Mouse (Mus musculus) embryonic facial prominence, embryonic 11.5 days (tissue): ENCODE measurements around the gene Ptprg. TPM values are rescaled to one million over a fixed set of nuclear protein-coding genes. Genes with fewer than 3 reads are reported as not detected.

Experiments
- ATAC-seq: fragments of 200-750 bp; cut with Nextera tagmentation; replicated peaks from 2 replicates; pipeline ENCODE4 v1.8.0; 2017; ENCODE audit warnings: low read depth; ENCODE audit not compliant: insufficient number of reproducible peaks, low FRiP score, low TSS enrichment
- DNase-seq: peaks from one replicate; pipeline ENCODE4 v3.0.0-alpha.2; 2015; ENCODE audit warnings: low spot score
- H3K27ac ChIP-seq: fragments of 300-500 bp; sonication (generic); replicated peaks from 2 replicates; pipeline ENCODE4 v1.5.1; 2014; ENCODE audit warnings: mild to moderate bottlenecking, low read depth, low read length, control low read depth
- H3K27me3 ChIP-seq: fragments of 300-500 bp; sonication (generic); 2 replicates; pipeline ENCODE4 v1.6.1; 2014; ENCODE audit warnings: mild to moderate bottlenecking, low read length, moderate library complexity, mixed read lengths; ENCODE audit not compliant: control insufficient read depth, insufficient read depth
- H3K36me3 ChIP-seq: fragments of 300-500 bp; sonication (generic); replicated peaks from 2 replicates; pipeline ENCODE4 v1.6.1; 2014; ENCODE audit warnings: low read depth, mild to moderate bottlenecking, low read length, moderate library complexity, mixed read lengths; ENCODE audit not compliant: control insufficient read depth, insufficient read depth
- H3K4me1 ChIP-seq: fragments of 300-500 bp; sonication (generic); 2 replicates; pipeline ENCODE4 v1.6.1; 2014; ENCODE audit warnings: low read length, mixed read lengths; ENCODE audit not compliant: control insufficient read depth, insufficient read depth
- H3K4me2 ChIP-seq: fragments of 300-500 bp; sonication (generic); 2 replicates; pipeline ENCODE4 v1.6.1; 2014; ENCODE audit warnings: low read depth, mild to moderate bottlenecking, control low read depth, low read length, moderate library complexity
- H3K4me3 ChIP-seq: fragments of 300-500 bp; sonication (generic); 2 replicates; pipeline ENCODE4 v1.5.1; 2014; ENCODE audit warnings: low read depth, low read length, control low read depth
- H3K9ac ChIP-seq: fragments of 300-500 bp; sonication (generic); replicated peaks from 2 replicates; pipeline ENCODE4 v1.6.1; 2014; ENCODE audit warnings: mild to moderate bottlenecking, control low read depth, low read length
- H3K9me3 ChIP-seq: fragments of 300-500 bp; sonication (generic); replicated peaks from 2 replicates; pipeline ENCODE4 v1.6.1; 2016; ENCODE audit warnings: mild to moderate bottlenecking, low read length, inconsistent platforms, mixed read lengths; ENCODE audit not compliant: control insufficient read depth
- WGBS: fragments of 180-500 bp; shearing (Covaris S2); extraction: QIAGEN DNeasy Blood & Tissue Kit; methylation state at CpG from one replicate; pipeline ENCODE4 v1.1.7; 2014; 5-methylcytosine and 5-hydroxymethylcytosine counted together
- polyA plus RNA-seq: library from polyadenylated mRNA; unstranded; fragments of >200 nt; fragmentation: Nextera tagmentation; extraction: Ambion mirVana; gene quantifications from 2 replicates; pipeline ENCODE4 v1.2.1, GENCODE M21; 2014

Ptprg gene
- polyA plus RNA-seq, 1 experiment from 2014 or later = 28.7 TPM

DNA sequence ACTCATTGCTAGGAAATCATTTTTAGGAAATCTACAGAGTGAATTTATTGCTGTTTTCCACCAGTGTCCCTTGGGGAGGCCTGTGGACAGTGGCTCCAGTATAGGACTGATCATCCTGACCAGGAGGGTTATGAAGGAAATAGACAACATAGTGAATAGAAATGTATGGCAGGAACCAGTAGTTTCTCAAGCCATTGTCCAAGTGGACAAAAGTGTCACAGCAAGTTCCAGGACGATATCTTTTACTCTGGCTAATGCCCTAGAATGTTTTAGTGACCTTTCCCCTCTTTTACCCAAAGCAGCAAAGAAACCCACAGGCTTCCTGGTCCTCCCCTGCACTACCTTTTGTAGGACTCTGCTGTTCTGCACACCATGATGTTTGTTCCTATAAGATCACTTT, 511.7 kb downstream of the Ptprg start:
- Histone ChIP-seq H3K9ac (no peak overlapping the region), H3K36me3 (no peaks in the 10 kb centered on the region), H3K4me2 (no peak overlapping the region), H3K27me3 (no peaks in the 10 kb centered on the region), H3K4me1 (no peaks in the 10 kb centered on the region), H3K4me3 (no peak overlapping the region), H3K27ac (no peak overlapping the region), H3K9me3 (no peaks in the 10 kb centered on the region)
- 72% methylated on average over 1 of the region's 1 CpGs for WGBS
- DNase-seq = no peak
- ATAC-seq = no peak

DNA sequence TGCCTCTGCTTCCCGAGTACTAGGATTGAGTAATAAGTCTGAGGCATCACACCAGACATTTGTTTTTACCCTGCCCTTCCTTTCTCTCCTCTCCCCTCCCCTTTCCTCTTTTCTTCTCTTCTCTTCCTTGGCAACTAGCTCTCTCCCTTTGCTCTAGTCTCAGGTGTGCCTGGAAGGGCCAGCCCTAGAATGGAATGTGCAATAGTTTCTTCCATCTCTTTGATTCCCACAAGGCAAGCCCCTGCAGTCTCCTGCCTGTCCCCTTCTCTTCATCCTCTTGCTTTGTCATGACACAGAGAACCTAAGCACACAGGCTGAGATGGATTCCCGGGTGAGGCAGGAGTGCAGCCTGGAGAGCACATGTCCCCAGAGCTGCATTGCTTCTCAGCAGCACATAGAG, 512.4 kb downstream of the Ptprg start:
- WGBS = 75% methylated on average over 2 of the region's 2 CpGs
- no peak overlapping the region for H3K9ac ChIP-seq
- ATAC-seq (no peak), DNase-seq (no peak)
- H3K9me3 ChIP-seq = no peaks in the 10 kb centered on the region
- H3K4me3 ChIP-seq = no peak overlapping the region
- no peak overlapping the region for H3K4me2 ChIP-seq
- no peaks in the 10 kb centered on the region for H3K4me1 ChIP-seq
- H3K27ac ChIP-seq = no peak overlapping the region
- H3K27me3 ChIP-seq = no peaks in the 10 kb centered on the region
- H3K36me3 ChIP-seq = no peaks in the 10 kb centered on the region

DNA sequence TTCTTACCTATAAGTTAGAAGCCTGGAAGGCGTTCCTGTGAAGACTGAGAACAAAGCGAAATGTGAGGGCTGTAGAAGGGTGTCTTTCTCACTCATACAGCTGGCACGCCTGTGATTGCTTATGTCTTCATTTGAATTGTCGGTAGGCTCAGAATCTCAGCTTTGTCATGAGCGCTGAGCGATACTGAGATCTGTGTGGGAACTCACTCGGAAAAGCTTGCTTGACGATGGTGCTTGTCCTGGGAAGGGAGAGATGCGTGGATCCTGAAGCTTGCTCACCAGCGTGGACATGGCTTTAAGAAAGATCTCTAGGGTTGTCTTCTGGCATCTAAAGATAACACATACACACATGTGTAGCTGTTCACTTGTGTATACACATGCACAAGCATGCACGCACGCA, 516.4 kb downstream of the Ptprg start:
- Histone ChIP-seq H3K4me1 (no peaks in the 10 kb centered on the region), H3K36me3 (no peaks in the 10 kb centered on the region), H3K27ac (no peak overlapping the region), H3K4me2 (no peak overlapping the region), H3K9me3 (no peaks in the 10 kb centered on the region), H3K4me3 (no peak overlapping the region), H3K9ac (no peak overlapping the region), H3K27me3 (no peaks in the 10 kb centered on the region)
- no peak for ATAC-seq
- 88% methylated on average over 12 of the region's 12 CpGs for WGBS
- DNase-seq = no peak

DNA sequence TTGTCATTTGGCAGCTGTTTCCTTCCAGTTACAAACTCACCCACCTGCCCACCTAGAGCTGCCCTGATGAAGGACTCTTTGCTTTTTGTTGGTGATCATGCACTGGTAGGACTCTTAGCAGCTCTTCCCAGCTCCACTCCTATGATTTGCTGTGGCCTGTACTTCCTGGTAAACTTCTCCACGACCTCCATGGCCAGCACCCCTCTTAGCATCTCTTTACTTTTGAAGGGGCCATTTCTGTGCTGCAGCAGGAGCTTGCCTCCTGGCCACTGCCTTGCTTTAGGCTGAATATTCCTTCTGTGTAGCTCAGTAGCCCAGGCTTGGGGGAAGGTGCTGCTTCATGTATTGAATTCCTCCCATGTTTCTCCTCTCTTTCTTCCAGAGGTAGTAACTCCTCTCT, 517.0 kb downstream of the Ptprg start:
- H3K36me3 ChIP-seq = no peaks in the 10 kb centered on the region
- DNase-seq (no peak), ATAC-seq (no peak)
- H3K9me3 ChIP-seq = no peaks in the 10 kb centered on the region
- no peak overlapping the region for H3K9ac ChIP-seq
- WGBS = 39% methylated on average over 1 of the region's 1 CpGs
- H3K27me3 ChIP-seq = no peaks in the 10 kb centered on the region
- no peak overlapping the region for H3K4me3 ChIP-seq
- H3K27ac ChIP-seq = no peak overlapping the region
- H3K4me1 ChIP-seq = no peaks in the 10 kb centered on the region
- H3K4me2 ChIP-seq = no peak overlapping the region

DNA sequence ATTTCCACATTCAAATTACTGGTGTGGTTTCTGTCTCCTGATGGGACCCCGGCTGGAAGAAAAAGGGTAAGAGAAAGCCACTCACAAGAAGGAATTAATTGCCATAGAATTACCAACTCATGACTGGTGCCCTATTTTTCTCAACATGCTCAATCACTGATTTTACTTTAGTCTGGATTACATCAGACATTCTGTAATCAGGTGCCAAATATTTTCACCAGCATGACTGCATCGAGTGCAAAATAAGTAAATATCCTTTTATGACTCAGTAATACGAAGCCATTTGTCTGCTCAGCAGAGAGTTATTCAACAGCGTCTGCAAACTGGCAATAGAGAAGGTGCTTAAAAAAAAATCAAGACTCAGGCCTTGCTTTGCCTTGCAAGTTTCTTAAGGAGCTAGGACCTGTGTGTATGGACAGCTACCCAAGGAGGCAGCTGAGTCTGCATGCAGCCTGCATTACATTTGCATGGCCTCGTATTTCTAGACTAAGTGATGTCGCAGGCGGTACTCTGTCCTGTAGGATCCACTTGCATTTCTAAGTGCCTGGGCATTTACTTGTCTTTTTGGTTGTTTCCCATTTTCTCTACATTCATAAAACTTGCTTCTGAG, 517.6 kb downstream of the Ptprg start:
- 76% methylated on average over 7 of the region's 7 CpGs for WGBS

DNA sequence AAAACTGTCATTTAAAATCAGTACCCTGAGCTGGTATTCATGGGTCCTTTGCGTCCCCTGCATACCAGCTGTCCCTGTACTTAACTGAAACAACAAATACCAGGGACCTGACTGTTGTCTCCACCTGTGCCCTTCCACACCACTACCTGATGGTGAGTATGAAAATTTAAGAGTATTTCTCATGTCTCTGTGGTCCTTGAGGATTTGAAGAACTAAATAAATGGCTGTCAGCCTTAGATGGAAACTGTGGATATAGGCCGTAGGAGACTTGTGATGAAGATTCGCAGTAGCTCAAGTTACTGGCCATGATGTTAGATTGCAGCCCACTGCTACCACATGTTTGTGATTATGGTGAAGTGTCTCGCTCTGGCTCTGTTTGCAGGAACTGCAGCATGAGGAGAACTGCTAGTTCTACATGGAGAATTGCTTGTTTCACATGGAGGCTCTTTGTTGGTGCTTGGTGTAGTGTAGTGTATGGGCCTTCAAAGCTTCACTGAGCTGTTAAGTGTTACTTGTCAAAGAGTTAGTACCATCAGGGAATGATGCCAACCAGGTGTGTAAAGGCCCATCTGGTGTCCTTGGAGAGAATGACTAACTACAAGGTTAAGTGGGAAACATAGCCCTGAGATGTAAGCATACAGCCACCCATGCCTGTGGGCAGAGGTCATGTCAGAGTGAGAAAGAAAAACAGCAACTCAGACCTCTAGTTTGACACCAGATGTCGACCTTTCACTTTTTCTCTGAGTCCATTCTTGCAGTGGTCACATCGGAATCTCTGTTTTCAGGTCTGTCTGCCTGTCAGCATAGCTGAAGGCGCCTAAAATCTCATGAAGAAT, 518.9 kb downstream of the Ptprg start:
- Histone ChIP-seq H3K9me3 (no peaks in the 10 kb centered on the region), H3K9ac (no peak overlapping the region), H3K27ac (no peak overlapping the region), H3K4me2 (no peak overlapping the region), H3K4me1 (no peaks in the 10 kb centered on the region), H3K36me3 (no peaks in the 10 kb centered on the region), H3K27me3 (no peaks in the 10 kb centered on the region), H3K4me3 (no peak overlapping the region)
- DNase-seq = peak; percentile 69
- no peak for ATAC-seq
- whole genome bisulfite sequencing = 34% methylated on average over 7 of the region's 7 CpGs

More for the DNA sequence above, 517.6 kb downstream of the Ptprg start:
- no peaks in the 10 kb centered on the region for H3K9me3 ChIP-seq
- H3K4me2 ChIP-seq = no peak overlapping the region
- no peaks in the 10 kb centered on the region for H3K4me1 ChIP-seq
- H3K27me3 ChIP-seq = no peaks in the 10 kb centered on the region
- H3K9ac ChIP-seq = no peak overlapping the region
- no peak overlapping the region for H3K27ac ChIP-seq
- ATAC-seq = no peak
- DNase-seq = no peak
- H3K4me3 ChIP-seq = no peak overlapping the region
- no peaks in the 10 kb centered on the region for H3K36me3 ChIP-seq

DNA sequence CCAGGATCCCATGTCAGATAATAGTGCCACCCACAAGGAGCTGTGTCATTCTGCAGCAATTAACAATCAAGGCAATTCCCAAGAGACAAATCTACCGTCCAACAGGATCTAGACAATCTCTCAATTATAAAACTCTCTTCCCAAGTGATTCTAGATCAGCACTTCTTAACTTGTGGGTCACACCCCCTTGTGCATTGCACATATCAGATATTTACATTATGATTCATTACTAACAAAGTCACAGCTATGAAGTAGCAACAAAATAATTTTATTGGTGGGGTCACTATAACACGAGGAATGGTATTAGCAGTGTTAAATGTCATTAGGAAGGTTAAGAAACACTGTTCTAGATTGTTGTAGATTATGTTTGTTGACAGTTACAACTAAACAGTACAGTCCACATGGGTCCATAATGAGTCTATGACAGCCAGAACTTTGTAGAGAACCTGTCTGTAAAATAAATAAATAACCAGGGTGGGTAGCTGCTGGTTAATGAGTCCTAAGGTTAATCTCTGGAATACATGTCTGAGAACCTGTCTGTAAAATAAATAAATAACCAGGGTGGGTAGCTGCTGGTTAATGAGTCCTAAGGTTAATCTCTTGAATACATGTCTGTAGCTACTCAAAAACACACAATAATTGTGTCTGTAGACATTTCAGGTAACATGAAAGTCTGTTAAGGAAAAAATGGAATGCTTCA, 520.2 kb downstream of the Ptprg start:
- Histone ChIP-seq H3K27ac (no peak overlapping the region), H3K9ac (no peak overlapping the region), H3K4me2 (no peak overlapping the region), H3K27me3 (no peaks in the 10 kb centered on the region), H3K4me3 (no peak overlapping the region), H3K4me1 (no peaks in the 10 kb centered on the region), H3K9me3 (no peaks in the 10 kb centered on the region), H3K36me3 (no peaks in the 10 kb centered on the region)
- no peak for DNase-seq
- no peak for ATAC-seq
- WGBS = 59% methylated on average over 2 of the region's 2 CpGs

DNA sequence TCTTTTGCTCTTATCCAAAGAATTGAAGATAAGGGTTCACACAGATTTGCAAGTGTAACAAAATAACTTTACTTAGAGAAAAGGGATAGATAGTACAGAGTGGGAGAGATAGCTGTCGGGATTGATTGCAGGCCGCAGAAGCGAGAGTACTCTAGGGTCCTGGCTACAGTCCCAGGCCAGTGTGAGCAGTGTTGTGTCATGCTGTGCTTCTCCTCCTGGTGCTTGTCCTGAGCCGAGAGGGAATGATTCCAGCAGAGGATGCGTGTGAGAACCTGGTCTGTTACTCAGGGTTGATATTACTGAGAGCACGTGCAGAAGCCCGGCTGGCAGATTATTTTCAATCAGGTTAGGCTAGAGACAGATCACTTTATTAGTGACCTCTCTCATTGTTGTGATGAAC, 523.9 kb downstream of the Ptprg start:
- Histone ChIP-seq H3K9ac (no peak overlapping the region), H3K4me3 (no peak overlapping the region), H3K27me3 (no peaks in the 10 kb centered on the region), H3K9me3 (no peaks in the 10 kb centered on the region), H3K27ac (no peak overlapping the region), H3K4me1 (no peaks in the 10 kb centered on the region), H3K4me2 (no peak overlapping the region), H3K36me3 (no peaks in the 10 kb centered on the region)
- ATAC-seq = no peak
- no peak for DNase-seq
- 89% methylated on average over 7 of the region's 7 CpGs for WGBS
